Mouse (Mus musculus) liver, embryonic 15.5 days (tissue): Measurements from ENCODE around the gene Osbp. TPM values are rescaled to one million over a fixed set of nuclear protein-coding genes. Genes with fewer than 3 reads are reported as not detected.

Source experiments
- microRNA-seq: library from miRNA; unstranded; fragments of <30 nt; microRNA quantifications from one replicate; pipeline ENCODE4, GENCODE M21; 2016
- polyA plus RNA-seq: library from polyadenylated mRNA; unstranded; fragments of >200 nt; fragmentation: Nextera tagmentation; extraction: Ambion mirVana; gene quantifications from 2 replicates; pipeline ENCODE4 v1.2.1, GENCODE M21; 2015

The Osbp gene
- polyA plus RNA-seq, 1 experiment from 2014 or later, result 1.9 TPM

Small RNA genes lying within 50 kb of the gene (microRNA-seq; reads per million reads assigned to microRNA genes)
- gene Mir6994, result 6.3 reads per million, percentile 21 among the genes with 10 or more reads in this experiment

Other genes starting within 250 kb of the Osbp start
- gene Gif, start 218.4 kb upstream of the Osbp start, polyA plus RNA-seq, result not detected in 2 replicates
- 28.0 and 33.6 TPM in 2 replicates for gene Mrpl16, start 195.6 kb upstream of the Osbp start, polyA plus RNA-seq
- gene Stx3, start 146.5 kb upstream of the Osbp start, polyA plus RNA-seq, result 1.7 TPM in 2 replicates
- gene Olfr1417, start 126.7 kb upstream of the Osbp start, polyA plus RNA-seq, result not detected in 2 replicates
- gene Olfr1418, start 104.9 kb upstream of the Osbp start, polyA plus RNA-seq, result not detected in 2 replicates
- not detected in 2 replicates for gene Olfr1419, start 90.8 kb upstream of the Osbp start, polyA plus RNA-seq
- not detected in 2 replicates for gene Olfr1420, start 79.4 kb upstream of the Osbp start, polyA plus RNA-seq
- 6.1 TPM in 2 replicates for gene Patl1, start 53.5 kb upstream of the Osbp start, polyA plus RNA-seq
- 0.01 TPM in 1 of 2 replicates, not detected in the other for gene Olfr1423, start 75.4 kb downstream of the Osbp start, polyA plus RNA-seq
- gene Olfr1424, start 96.7 kb downstream of the Osbp start, polyA plus RNA-seq, result not detected in 2 replicates
- gene Olfr1425, start 111.8 kb downstream of the Osbp start, polyA plus RNA-seq, result not detected in 2 replicates
- not detected in 2 replicates for gene Olfr1426, start 126.1 kb downstream of the Osbp start, polyA plus RNA-seq
- not detected in 2 replicates for gene Olfr1427, start 137.4 kb downstream of the Osbp start, polyA plus RNA-seq
- not detected in 2 replicates for gene Olfr1428, start 150.0 kb downstream of the Osbp start, polyA plus RNA-seq
- not detected in 2 replicates for gene Olfr76, start 157.3 kb downstream of the Osbp start, polyA plus RNA-seq
- not detected in 2 replicates for gene Olfr1555-ps1, start 204.2 kb downstream of the Osbp start, polyA plus RNA-seq
- not detected in 2 replicates for gene Olfr1431, start 234.7 kb downstream of the Osbp start, polyA plus RNA-seq